Mouse (Mus musculus) testis, adult 2 months (tissue): Measurements from ENCODE around the gene Grid1. TPM values are rescaled to one million over a fixed set of nuclear protein-coding genes. Genes with fewer than 3 reads are reported as not detected.

ENCODE experiments used
- H3K27ac ChIP-seq: fragments of 200-500 bp; 2 replicates; pipeline ENCODE4 v1.5.1; 2012; ENCODE audit warnings: low read depth, low read length; ENCODE audit not compliant: control insufficient read depth, insufficient read depth
- H3K27me3 ChIP-seq: fragments of 200-500 bp; 2 replicates; pipeline ENCODE4 v1.6.1; 2012; ENCODE audit warnings: mild to moderate bottlenecking, low read length, moderate library complexity; ENCODE audit not compliant: control insufficient read depth, insufficient read depth
- H3K36me3 ChIP-seq: fragments of 200-500 bp; 2 replicates; pipeline ENCODE4 v1.6.1; 2012; ENCODE audit warnings: mild to moderate bottlenecking, low read length; ENCODE audit not compliant: control insufficient read depth, insufficient read depth
- H3K4me1 ChIP-seq: fragments of 200-500 bp; 2 replicates; pipeline ENCODE4 v1.6.1; 2012; ENCODE audit warnings: low read length; ENCODE audit not compliant: control insufficient read depth, insufficient read depth
- H3K4me3 ChIP-seq: fragments of 200-500 bp; 2 replicates; pipeline ENCODE4 v1.5.1; 2012; ENCODE audit warnings: low read depth, mild to moderate bottlenecking, low read length, moderate library complexity, mixed read lengths; ENCODE audit not compliant: control insufficient read depth
- CTCF ChIP-seq: fragments of 200-500 bp; IDR thresholded peaks from 2 replicates; pipeline ENCODE4 v1.5.1; 2012; ENCODE audit warnings: low read depth, mild to moderate bottlenecking, inconsistent platforms, low read length, moderate library complexity; ENCODE audit not compliant: control insufficient read depth, insufficient read depth, insufficient replicate concordance
- POLR2A ChIP-seq: fragments of 200-500 bp; IDR thresholded peaks from 2 replicates; pipeline ENCODE4 v1.6.1; 2012; ENCODE audit warnings: low read depth, mild to moderate bottlenecking, inconsistent platforms, low read length, moderate library complexity; ENCODE audit not compliant: control insufficient read depth
- polyA plus RNA-seq: library from polyadenylated mRNA; depleted of rRNA; stranded (reverse); fragments of >200 nt; gene quantifications from 2 replicates; pipeline ENCODE4 v1.2.3, GENCODE M21; 2012

The Grid1 gene
- polyA plus RNA-seq, 1 experiment = 1.4 TPM

DNA sequence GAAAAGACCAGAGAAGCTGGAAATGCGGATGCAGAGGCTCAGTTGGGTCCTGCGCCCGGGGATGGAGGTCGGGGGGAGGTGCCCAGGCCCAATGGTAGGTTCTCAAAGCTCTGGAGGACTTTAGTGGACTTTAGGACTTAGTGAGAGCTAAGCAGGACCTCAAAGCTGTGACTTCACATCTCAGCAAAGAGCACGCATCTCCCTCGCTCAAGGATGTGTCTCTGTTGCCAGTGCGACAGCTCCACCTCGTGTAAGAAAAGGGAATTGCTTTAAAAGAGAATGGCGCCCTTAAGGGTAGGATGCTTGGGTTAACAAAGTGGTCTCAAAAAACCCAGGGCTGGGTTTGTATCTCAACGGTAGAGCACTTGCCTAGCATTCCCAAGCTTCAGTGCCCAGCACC, 42.1 kb upstream of the Grid1 start:
- no peaks in the 10 kb centered on the region for H3K27me3 ChIP-seq
- H3K27ac ChIP-seq = no peak overlapping the region
- peaks cover 9% of the 10 kb centered on the region for H3K4me1 ChIP-seq
- no peak overlapping the region for H3K4me3 ChIP-seq
- TF ChIP-seq POLR2A = no peak
- peak; percentile 79; the same call in 1 of the 2 replicates for TF ChIP-seq CTCF
- H3K36me3 ChIP-seq = no peaks in the 10 kb centered on the region

DNA sequence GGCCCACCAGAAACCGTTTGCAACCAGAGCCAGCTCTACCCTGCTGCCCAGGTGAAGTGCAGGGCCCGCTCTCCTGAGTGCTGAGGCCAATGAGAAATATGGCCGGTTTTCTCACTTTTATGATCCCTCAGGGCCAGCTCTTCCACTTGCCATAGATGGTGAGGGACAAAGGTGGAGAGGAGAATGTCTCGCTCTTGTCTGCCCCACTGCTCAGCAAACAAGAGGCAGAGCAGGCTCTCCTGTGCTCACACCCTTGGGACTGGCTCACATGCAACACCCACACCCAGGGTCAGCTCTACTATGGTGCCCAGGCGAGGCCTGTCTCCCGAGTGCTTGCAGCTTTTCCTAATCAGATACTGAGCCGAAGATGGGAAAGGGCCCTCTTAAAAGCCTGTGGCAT, 41.1 kb upstream of the Grid1 start:
- TF ChIP-seq CTCF (no peak), POLR2A (no peak)
- Histone ChIP-seq H3K27me3 (no peaks in the 10 kb centered on the region), H3K4me3 (no peak overlapping the region), H3K4me1 (peaks cover 9% of the 10 kb centered on the region), H3K27ac (no peak overlapping the region), H3K36me3 (no peaks in the 10 kb centered on the region)

DNA sequence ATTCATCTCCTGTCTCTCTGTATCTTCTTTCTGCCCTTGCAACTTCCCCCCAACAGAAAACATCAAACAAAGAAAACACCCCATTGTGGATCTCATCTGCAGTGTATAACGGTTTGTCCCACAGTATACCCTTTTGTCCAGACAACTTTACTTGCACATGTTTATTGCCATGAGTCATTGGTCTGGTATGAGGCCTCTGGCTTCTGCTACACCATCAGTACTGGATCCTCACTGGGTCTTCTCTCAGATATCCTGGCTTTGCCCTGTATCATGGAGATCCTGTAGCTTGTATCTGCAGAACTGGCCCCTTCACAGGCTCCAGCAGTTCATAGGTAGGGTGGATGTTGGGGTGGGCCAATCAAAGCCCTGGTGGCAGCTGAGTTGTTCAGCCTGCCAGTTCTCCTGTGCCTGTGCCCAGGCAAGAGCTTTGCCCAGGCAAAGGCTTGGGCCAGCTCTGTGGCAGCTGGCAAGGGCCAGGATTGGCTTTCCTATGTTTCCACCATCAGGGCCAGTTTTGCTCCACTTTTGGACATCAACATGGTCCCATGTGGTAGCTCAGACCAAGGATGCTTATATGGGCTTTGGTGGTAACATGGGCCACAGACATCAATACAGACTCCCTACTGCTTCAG, 26.4 kb upstream of the Grid1 start:
- Histone ChIP-seq H3K36me3 (no peaks in the 10 kb centered on the region), H3K4me3 (no peak overlapping the region), H3K4me1 (no peaks in the 10 kb centered on the region), H3K27me3 (no peaks in the 10 kb centered on the region), H3K27ac (no peak overlapping the region)
- no peak for TF ChIP-seq POLR2A

DNA sequence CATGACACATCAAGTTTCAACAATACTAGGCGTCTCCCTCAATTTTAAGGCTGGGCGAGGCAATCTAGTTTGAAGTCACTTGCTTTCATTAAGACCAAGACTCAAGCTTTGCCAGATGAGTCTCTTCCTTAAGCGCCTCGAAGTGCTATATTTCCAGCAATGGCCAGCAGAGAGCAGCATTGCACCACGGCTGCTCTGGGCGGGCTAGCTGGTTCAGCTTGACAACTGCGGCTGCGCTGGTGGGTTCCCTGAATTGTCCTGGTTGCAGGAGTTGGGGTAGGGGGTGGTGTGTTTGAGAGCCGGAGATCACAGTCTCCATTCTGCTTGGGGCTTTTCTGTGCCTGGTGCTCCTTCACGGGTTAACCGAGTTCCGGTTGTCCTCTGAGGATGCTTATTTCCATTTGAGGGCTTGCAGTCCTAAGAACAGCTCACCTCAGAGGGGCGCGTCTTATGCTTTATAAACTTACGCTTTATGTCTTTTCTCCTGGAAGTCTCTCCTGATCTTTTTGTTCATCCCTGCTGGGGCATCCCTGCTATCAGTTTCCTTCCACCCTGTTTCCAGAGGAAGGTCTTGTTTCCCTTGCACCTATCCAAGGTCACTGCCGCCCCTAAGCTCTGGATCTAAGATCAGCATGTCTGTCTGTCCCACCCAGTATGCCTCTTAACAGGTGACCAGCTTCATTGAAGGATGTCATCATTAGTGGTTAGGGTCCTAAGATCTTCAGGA, 9.0 kb upstream of the Grid1 start:
- TF ChIP-seq CTCF (peak; percentile 72), POLR2A (no peak)
- Histone ChIP-seq H3K27ac (no peak overlapping the region), H3K4me3 (no peak overlapping the region; the same call in 1 of the 2 replicates), H3K36me3 (no peaks in the 10 kb centered on the region), H3K4me1 (peaks cover 2% of the 10 kb centered on the region; the same call in 1 of the 2 replicates), H3K27me3 (no peaks in the 10 kb centered on the region)

DNA sequence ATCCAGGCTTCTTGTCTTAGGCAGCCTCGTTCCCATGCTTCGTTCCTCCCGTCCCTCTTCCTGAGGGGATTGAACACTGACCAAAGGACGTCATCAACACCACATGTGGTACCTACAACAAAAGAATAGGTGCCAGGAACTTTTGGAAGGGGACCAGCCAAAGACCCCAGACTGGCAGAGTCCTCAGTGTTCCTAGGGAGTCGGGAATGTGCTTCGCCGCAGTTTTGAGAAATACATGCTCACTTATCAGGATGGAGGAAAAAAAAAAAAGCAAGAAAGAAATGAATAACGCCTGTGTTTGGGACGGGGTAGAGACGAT, 8.5 kb upstream of the Grid1 start:
- TF ChIP-seq POLR2A = no peak
- TF ChIP-seq CTCF = no peak
- no peaks in the 10 kb centered on the region for H3K36me3 ChIP-seq
- no peak overlapping the region for H3K4me3 ChIP-seq
- H3K27me3 ChIP-seq = no peaks in the 10 kb centered on the region
- peaks cover 2% of the 10 kb centered on the region; the same call in 1 of the 2 replicates for H3K4me1 ChIP-seq
- no peak overlapping the region for H3K27ac ChIP-seq

DNA sequence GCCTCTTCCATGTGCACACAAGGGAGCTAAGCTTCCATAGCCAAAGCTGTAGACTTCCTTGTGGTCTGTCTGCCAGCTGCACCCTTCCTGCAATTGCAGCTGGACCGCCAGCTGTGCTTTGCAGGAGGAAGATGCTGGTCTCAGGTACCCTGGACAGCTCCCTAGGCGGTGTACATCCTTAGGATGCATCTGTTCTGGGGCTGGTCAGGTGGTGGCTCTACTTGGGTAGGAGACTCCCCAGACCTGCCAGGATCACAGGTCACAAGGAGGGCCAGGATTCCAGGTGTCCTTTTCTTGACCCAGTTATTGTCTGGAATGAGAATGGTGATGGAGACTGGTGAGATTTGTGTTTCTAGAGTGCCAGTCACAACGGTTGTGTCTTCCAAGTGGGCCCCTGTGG, 3.6 kb upstream of the Grid1 start:
- Histone ChIP-seq H3K27ac (no peak overlapping the region), H3K27me3 (peaks cover 7% of the 10 kb centered on the region), H3K36me3 (no peaks in the 10 kb centered on the region), H3K4me1 (peaks cover 12% of the 10 kb centered on the region), H3K4me3 (no peak overlapping the region)
- TF ChIP-seq POLR2A (no peak), CTCF (no peak)

DNA sequence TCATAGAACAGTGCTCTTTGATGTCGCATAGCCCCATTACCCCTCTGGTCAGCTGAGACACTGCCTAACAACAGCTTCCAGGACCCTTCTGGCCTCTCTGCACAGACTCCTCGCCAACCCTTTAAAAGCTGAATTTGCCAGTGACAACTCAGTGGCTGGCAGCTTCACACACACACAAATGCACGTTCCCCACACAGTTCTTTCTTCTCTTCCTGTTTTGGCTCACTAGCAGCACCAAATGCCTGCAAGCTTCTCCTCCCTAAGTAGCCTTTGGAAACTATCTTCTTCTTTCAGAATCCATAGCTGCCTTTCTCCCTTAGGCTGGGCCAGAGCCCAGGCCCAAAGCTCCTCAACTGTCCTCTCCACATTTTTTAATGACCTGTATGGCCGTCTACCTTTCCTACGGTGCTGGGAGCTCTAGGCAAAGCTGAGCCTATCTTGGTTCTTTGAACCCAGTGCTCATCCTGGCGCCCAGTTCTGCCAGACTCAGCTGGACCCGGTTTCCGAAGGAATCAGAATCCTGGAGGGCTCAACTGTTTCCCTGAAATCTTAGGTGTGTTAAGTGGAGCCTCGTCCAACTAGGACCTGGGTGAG, 1.4 kb upstream of the Grid1 start:
- H3K36me3 ChIP-seq = no peaks in the 10 kb centered on the region
- no peak overlapping the region for H3K4me3 ChIP-seq

More for the DNA sequence above, 1.4 kb upstream of the Grid1 start:
- peaks cover 12% of the 10 kb centered on the region for H3K4me1 ChIP-seq
- peaks cover 7% of the 10 kb centered on the region for H3K27me3 ChIP-seq
- no peak overlapping the region for H3K27ac ChIP-seq
- TF ChIP-seq CTCF = no peak
- no peak for TF ChIP-seq POLR2A
